Mouse (Mus musculus): ENCODE data around the gene Kif3a.
"Not testable (repeated sequence)": the region's sequence is repeated elsewhere in the genome, so short reads cannot be mapped to it uniquely, and the experiment has no call there.

GRCm38 (mm10) chr11:53556529-53556928 lies 10.7 kb upstream of the Kif3a start:
- not testable (repeated sequence) for TF ChIP-seq CTCF (IDR thresholded peaks at IDR 0.05; ENCODE audit: low read depth, low read length); POLR2AphosphoS5 (IDR thresholded peaks at IDR 0.05; ENCODE audit: insufficient replicate concordance, low read depth, low read length); GATA1 (IDR thresholded peaks at IDR 0.05; ENCODE audit: borderline replicate concordance, low read length); TAL1 (conservative IDR thresholded peaks at IDR 0.05; ENCODE audit: low read depth, low read length)
